Mouse (Mus musculus) kidney, adult 8-10 months (tissue): ENCODE measurements around the gene Kcnn3.

Source experiments
- DNase-seq, 2 experiments: peaks; one replicate each; pipeline ENCODE4 v3.0.0; 2022

Kcnn3 gene

GRCm38 (mm10) chr3:89569058-89569457 is 49.1 kb downstream of the Kcnn3 start:
- no peak for DNase-seq

GRCm38 (mm10) chr3:89569707-89570324 is 49.9 kb downstream of the Kcnn3 start:
- DNase-seq: no peak

- no peak for DNase-seq
Observed at GRCm38 (mm10) chr3:89570362-89570761, 50.4 kb downstream of the Kcnn3 start.

- DNase-seq: no peak
Observed at GRCm38 (mm10) chr3:89574260-89574659, 54.3 kb downstream of the Kcnn3 start.

- DNase-seq: no peak
Observed at GRCm38 (mm10) chr3:89576381-89576780, 56.4 kb downstream of the Kcnn3 start.

- DNase-seq: no peak
Observed at GRCm38 (mm10) chr3:89577154-89577553, 57.2 kb downstream of the Kcnn3 start.

- DNase-seq: no peak
Observed at GRCm38 (mm10) chr3:89578083-89578482, 58.1 kb downstream of the Kcnn3 start.

GRCm38 (mm10) chr3:89578803-89579202 is 58.8 kb downstream of the Kcnn3 start:
- no peak for DNase-seq

- DNase-seq: no peak
Observed at GRCm38 (mm10) chr3:89584254-89584653, 64.3 kb downstream of the Kcnn3 start.

- no peak for DNase-seq
Observed at GRCm38 (mm10) chr3:89588436-89588835, 68.5 kb downstream of the Kcnn3 start.

GRCm38 (mm10) chr3:89589321-89589720 is 69.4 kb downstream of the Kcnn3 start:
- DNase-seq: no peak

GRCm38 (mm10) chr3:89590386-89590785 is 70.4 kb downstream of the Kcnn3 start:
- no peak for DNase-seq

GRCm38 (mm10) chr3:89591461-89591860 is 71.5 kb downstream of the Kcnn3 start:
- DNase-seq: no peak

- no peak for DNase-seq
Observed at GRCm38 (mm10) chr3:89592809-89593208, 72.8 kb downstream of the Kcnn3 start.

GRCm38 (mm10) chr3:89593524-89593923 is 73.6 kb downstream of the Kcnn3 start:
- no peak for DNase-seq

- DNase-seq: no peak
Observed at GRCm38 (mm10) chr3:89598361-89598760, 78.4 kb downstream of the Kcnn3 start.

GRCm38 (mm10) chr3:89598967-89599366 is 79.0 kb downstream of the Kcnn3 start:
- no peak for DNase-seq

GRCm38 (mm10) chr3:89601060-89601459 is 81.1 kb downstream of the Kcnn3 start:
- DNase-seq: no peak

- no peak for DNase-seq
Observed at GRCm38 (mm10) chr3:89603300-89603699, 83.3 kb downstream of the Kcnn3 start.

GRCm38 (mm10) chr3:89605235-89605634 is 85.3 kb downstream of the Kcnn3 start:
- no peak for DNase-seq

- no peak for DNase-seq
Observed at GRCm38 (mm10) chr3:89607327-89607726, 87.4 kb downstream of the Kcnn3 start.

GRCm38 (mm10) chr3:89612048-89612447 is 92.1 kb downstream of the Kcnn3 start:
- no peak for DNase-seq

- DNase-seq: peak; percentile 59 to 63
Observed at GRCm38 (mm10) chr3:89613526-89614523, 93.9 kb downstream of the Kcnn3 start.

- no peak for DNase-seq
Observed at GRCm38 (mm10) chr3:89616861-89617260, 96.9 kb downstream of the Kcnn3 start.
